Mouse (Mus musculus) heart, adult 2 months (tissue): ENCODE data around the gene Foxj1.

Experiments
- CTCF ChIP-seq: fragments of 200-600 bp; IDR thresholded peaks from 2 replicates; pipeline ENCODE4 v1.8.1; 2022; ENCODE audit warnings: antibody characterized with exemption, mild to moderate bottlenecking, moderate library complexity
- POLR2A ChIP-seq: fragments of 200-500 bp; IDR thresholded peaks from 2 replicates; pipeline ENCODE4 v1.6.1; 2011; ENCODE audit warnings: mild to moderate bottlenecking, low read depth, low read length, control low read depth; ENCODE audit not compliant: insufficient read depth

- TF ChIP-seq CTCF (no peak), POLR2A (no peak)
Measured at GRCm38 (mm10) chr11:116376945-116377661, 41.9 kb upstream of the Foxj1 start.
